Comparison of ENCODE assay signal across 23 mouse cellular contexts in the genomic region with DNA sequence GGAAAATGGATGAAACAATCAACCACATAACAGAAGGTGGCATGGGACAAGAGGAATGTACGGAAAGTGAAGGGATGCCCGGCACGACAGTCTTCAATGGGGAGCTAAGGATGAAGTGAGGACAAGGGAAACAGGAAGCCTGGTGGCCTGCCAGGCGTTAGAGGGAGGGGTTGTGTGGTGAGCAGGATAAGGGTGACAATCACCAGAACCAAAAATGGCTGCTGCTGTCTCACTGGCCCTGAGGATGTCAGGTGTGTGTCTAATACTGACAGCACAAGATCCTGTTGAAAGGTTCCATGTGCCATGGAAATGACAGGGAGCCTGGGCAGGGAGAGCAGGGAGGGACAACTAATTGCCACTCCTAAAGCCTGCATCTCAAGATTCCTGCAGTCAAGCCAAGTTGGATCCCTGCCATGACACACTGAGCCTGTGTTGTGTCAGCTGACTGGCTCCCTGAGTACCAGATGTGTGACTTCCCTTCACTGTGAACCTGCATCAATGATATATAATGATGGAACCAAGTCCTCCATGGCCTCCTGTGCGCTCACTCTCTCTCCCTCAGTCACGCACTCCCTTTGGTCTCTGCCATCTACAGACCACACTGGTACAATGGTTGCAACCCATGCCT. TPM values are rescaled to one million over a fixed set of nuclear protein-coding genes. Genes with fewer than 3 reads are reported as not detected.
DNase-seq lines count a peak whose midpoint lies in the region; ATAC-seq and TF ChIP-seq lines count a peak whose summit lies in the region.
"Not testable (repeated sequence)": the region's sequence is repeated elsewhere in the genome, so short reads cannot be mapped to it uniquely, and the experiment has no call there.
"Had no signal": no experiment of that assay in that cellular context is flagged by ENCODE, and none has a peak within 500 bp of the region (broad histone marks: within the 10 kb centered on the region; RNA-seq: fewer than 3 reads in every experiment).

No protein-coding gene starts in this region.

- not testable (repeated sequence) for H3K79me2 ChIP-seq in MEL (ENCODE audit: control insufficient read depth, insufficient read depth, low read length, poor library complexity)

- peak; percentile 88 for ATAC-seq in heart, embryonic 14.5 days (ENCODE audit: insufficient number of reproducible peaks, insufficient read depth, low FRiP score, low read depth)
- not testable (repeated sequence) for ATAC-seq in limb, embryonic 14.5 days (ENCODE audit: low FRiP score, low read depth)

- not testable (repeated sequence) for H3K27ac ChIP-seq in MEL (ENCODE audit: control insufficient read depth, low read depth, low read length); heart, embryonic 14.5 days (replicated peaks in 1 of 2; ENCODE audit: control insufficient read depth in 1 of 2, insufficient read depth in 1 of 2, low read depth in 2 of 2, low read length in 2 of 2); limb, embryonic 14.5 days (replicated peaks; ENCODE audit: low read depth, low read length)

- H3K27me3 ChIP-seq in MEL (ENCODE audit: control insufficient read depth in 1 of 2, insufficient read depth in 2 of 2, low read length in 2 of 2); heart, embryonic 14.5 days (ENCODE audit: control insufficient read depth, insufficient read depth, low read length); limb, embryonic 14.5 days (ENCODE audit: control insufficient read depth, insufficient read depth, low read length): not testable (repeated sequence)

- not testable (repeated sequence) for H3K4me3 ChIP-seq in MEL (ENCODE audit: control insufficient read depth in 1 of 2, insufficient read depth in 1 of 2, low read depth in 2 of 2, low read length in 2 of 2); heart, embryonic 14.5 days (ENCODE audit: control insufficient read depth in 1 of 2, insufficient read depth in 1 of 2, low read depth in 1 of 2, low read length in 2 of 2); limb, embryonic 14.5 days (replicated peaks; ENCODE audit: low read length)

- TF ChIP-seq RAD21 in MEL (IDR thresholded peaks at IDR 0.05; ENCODE audit: low read depth, low read length), result not testable (repeated sequence)

- not testable (repeated sequence) for H3K9ac ChIP-seq in MEL (ENCODE audit: control insufficient read depth, low read depth, low read length, poor library complexity, severe bottlenecking); heart, embryonic 14.5 days (ENCODE audit: low read length); limb, embryonic 14.5 days (ENCODE audit: low read depth, low read length, severe bottlenecking)

- H3K4me2 ChIP-seq in heart, embryonic 14.5 days (ENCODE audit: low read length); limb, embryonic 14.5 days (replicated peaks; ENCODE audit: low read depth, low read length, severe bottlenecking): not testable (repeated sequence)

- not testable (repeated sequence) for TF ChIP-seq CTCF in MEL (IDR thresholded peaks at IDR 0.05 in 2 of 3, conservative IDR thresholded peaks at IDR 0.05 in 1 of 3; ENCODE audit: control insufficient read depth in 1 of 3, insufficient read depth in 1 of 3, low read depth in 2 of 3, low read length in 3 of 3, poor library complexity in 1 of 3, severe bottlenecking in 1 of 3); brain, embryonic 14.5 days (IDR thresholded peaks at IDR 0.05; ENCODE audit: borderline replicate concordance, extremely low read depth, insufficient read depth, insufficient read length)

- not testable (repeated sequence) for TF ChIP-seq POLR2A in MEL (IDR thresholded peaks at IDR 0.05; ENCODE audit: control insufficient read depth in 1 of 2, insufficient read depth in 1 of 2, low read depth in 1 of 2, low read length in 2 of 2, poor library complexity in 1 of 2); brain, embryonic 14.5 days (IDR thresholded peaks at IDR 0.05; ENCODE audit: borderline replicate concordance, extremely low read depth, insufficient read depth, insufficient read length, poor library complexity, severe bottlenecking); limb, embryonic 14.5 days (IDR thresholded peaks at IDR 0.05; ENCODE audit: borderline replicate concordance, extremely low read depth, insufficient read depth, insufficient read length)

- not testable (repeated sequence) for H3K4me1 ChIP-seq in MEL (ENCODE audit: control insufficient read depth in 1 of 2, insufficient read depth in 2 of 2, low read length in 2 of 2); heart, embryonic 14.5 days (ENCODE audit: control insufficient read depth in 2 of 2, insufficient read depth in 2 of 2, low read length in 2 of 2); limb, embryonic 14.5 days (ENCODE audit: control insufficient read depth, insufficient read depth, low read length)

- not testable (repeated sequence) for H3K9me3 ChIP-seq in MEL (replicated peaks; ENCODE audit: insufficient read depth, low read length); heart, embryonic 14.5 days (ENCODE audit: control insufficient read depth, low read length); limb, embryonic 14.5 days (ENCODE audit: control insufficient read depth, low read length)

- H3K36me3 ChIP-seq in MEL (ENCODE audit: control insufficient read depth in 1 of 2, insufficient read depth in 2 of 2, low read length in 2 of 2); heart, embryonic 14.5 days (ENCODE audit: control insufficient read depth, insufficient read depth, low read length); limb, embryonic 14.5 days (ENCODE audit: control insufficient read depth, insufficient read depth, low read length): not testable (repeated sequence)

- DNase-seq in MEL (ENCODE audit: low read depth, low spot score), result peak; percentile 28
- peak; percentile 57 for DNase-seq in brain, embryonic 14.5 days (ENCODE audit: low read depth)
- DNase-seq in heart, adult 18-20 months, result peak; percentile 42 to 56
- DNase-seq in heart, postnatal 4 days, result peak; percentile 71
- DNase-seq in limb, embryonic 14.5 days (ENCODE audit: low spot score), result peak; percentile 14
- DNase-seq in lung, postnatal 36 days, result peak; percentile 29

- 18% methylated on average over 5 of the region's 6 CpGs for WGBS in heart, embryonic 14.5 days
- 79% methylated on average over 6 of the region's 6 CpGs for WGBS in limb, embryonic 14.5 days

- TF ChIP-seq EP300 in MEL (IDR thresholded peaks at IDR 0.05; ENCODE audit: low read depth in 1 of 2, low read length in 2 of 2), result not testable (repeated sequence)

TF ChIP-seq in MEL, 35 proteins besides CTCF, POLR2A, EP300 and RAD21:
- TF ChIP-seq USF1 (IDR thresholded peaks at IDR 0.05; ENCODE audit: low read depth, low read length), result peak; percentile 33; the same call in 1 of the 2 replicates

RNA-seq across cellular contexts. Expression of gene Apol9b, which starts 3.3 kb away (rescaled TPM):
- not detected in 2 replicates for total RNA-seq in MEL (2012; rRNA removed)
- polyA plus RNA-seq in MEL (2012; ENCODE audit: insufficient read depth in 1 of 2, insufficient read length in 2 of 2, low read depth in 1 of 2, low replicate concordance in 2 of 2, missing spikeins in 1 of 2), result not detected
- polyA plus RNA-seq in brain, embryonic 14.5 days (2012; rRNA removed), result 0.06 TPM in 1 of 2 replicates, not detected in the other
- under 1 TPM in 1 of 2 experiments, not detected in 1; 0.46 TPM for total RNA-seq in heart, adult 18-20 months (2021)
- polyA plus RNA-seq in heart, embryonic 14.5 days (2014; fragmentation: Nextera tagmentation; extraction: Ambion mirVana), result not detected in 2 replicates
- total RNA-seq in heart, postnatal 4 days (2021), result under 1 TPM in 1 of 2 experiments, not detected in 1; 0.41 TPM
- 0.09 and 0.22 TPM in 2 replicates for polyA plus RNA-seq in limb, embryonic 14.5 days (2012; rRNA removed)
- polyA plus RNA-seq in limb, embryonic 14.5 days (2014; fragmentation: Nextera tagmentation; extraction: Ambion mirVana), result 0.12 TPM in 1 of 2 replicates, not detected in the other
- total RNA-seq: gastrocnemius, postnatal 10 days; layer of hippocampus, postnatal 36 days had no signal
- polyA plus RNA-seq: embryonic facial prominence, embryonic 13.5 days; erythroblast, embryonic 14.5 days; forebrain, embryonic 11.5 days; hindbrain, embryonic 11.5 days; limb, embryonic 10.5 days; midbrain, embryonic 13.5 days; neural tube, embryonic 11.5 days had no signal

RNA-seq across cellular contexts. Expression of gene Apol7e, which starts 26.9 kb away (rescaled TPM):
- not detected in 2 replicates for total RNA-seq in MEL (2012; rRNA removed)
- not detected for polyA plus RNA-seq in MEL (2012; ENCODE audit: insufficient read depth in 1 of 2, insufficient read length in 2 of 2, low read depth in 1 of 2, low replicate concordance in 2 of 2, missing spikeins in 1 of 2)
- polyA plus RNA-seq in brain, embryonic 14.5 days (2012; rRNA removed), result 0.04 TPM in 1 of 2 replicates, not detected in the other
- total RNA-seq in heart, adult 18-20 months (2021), result under 1 TPM in 1 of 2 experiments, not detected in 1; 0.28 TPM
- 0.08 TPM in 1 of 2 replicates, not detected in the other for polyA plus RNA-seq in heart, embryonic 14.5 days (2014; fragmentation: Nextera tagmentation; extraction: Ambion mirVana)
- total RNA-seq in heart, postnatal 4 days (2021), result under 1 TPM in 1 of 2 experiments, not detected in 1; 0.12 TPM
- polyA plus RNA-seq in limb, embryonic 14.5 days (2012; rRNA removed), result 0.16 and 0.27 TPM in 2 replicates
- 0.22 TPM in 1 of 2 replicates, not detected in the other for polyA plus RNA-seq in limb, embryonic 14.5 days (2014; fragmentation: Nextera tagmentation; extraction: Ambion mirVana)
- total RNA-seq: adrenal gland, postnatal 14 days; gastrocnemius, postnatal 10 days; heart, postnatal 14 days; layer of hippocampus, postnatal 36 days had no signal
- polyA plus RNA-seq: embryonic facial prominence, embryonic 13.5 days; erythroblast, embryonic 14.5 days; forebrain, embryonic 11.5 days; hindbrain, embryonic 11.5 days; hindbrain, embryonic 16.5 days; kidney, postnatal 0 days; limb, embryonic 10.5 days; midbrain, embryonic 13.5 days; neural tube, embryonic 11.5 days had no signal

RNA-seq across cellular contexts. Expression of gene Apol8, which starts 31.3 kb away (rescaled TPM):
- total RNA-seq in MEL (2012; rRNA removed), result 0.39 and 1.4 TPM in 2 replicates
- polyA plus RNA-seq in MEL (2012; ENCODE audit: insufficient read depth in 1 of 2, insufficient read length in 2 of 2, low read depth in 1 of 2, low replicate concordance in 2 of 2, missing spikeins in 1 of 2), result under 1 TPM in 1 of 2 experiments, not detected in 1; 0.74 TPM
- polyA plus RNA-seq in brain, embryonic 14.5 days (2012; rRNA removed), result 0.30 and 0.37 TPM in 2 replicates
- not detected for total RNA-seq in heart, adult 18-20 months (2021)
- not detected in 2 replicates for polyA plus RNA-seq in heart, embryonic 14.5 days (2014; fragmentation: Nextera tagmentation; extraction: Ambion mirVana)
- under 1 TPM; 0.17 to 0.38 TPM for total RNA-seq in heart, postnatal 4 days (2021)
- 0.14 and 0.19 TPM in 2 replicates for polyA plus RNA-seq in limb, embryonic 14.5 days (2012; rRNA removed)
- not detected in 2 replicates for polyA plus RNA-seq in limb, embryonic 14.5 days (2014; fragmentation: Nextera tagmentation; extraction: Ambion mirVana)
- total RNA-seq: heart, postnatal 14 days had no signal
- polyA plus RNA-seq: kidney, postnatal 0 days; large intestine, adult 2 months; lung, adult 2 months; macrophage had no signal

Comparison
In these comparisons a context has a peak if more than half of its experiments do, and no peak if none do; other contexts are left out.
1. DNase-seq: peak in every context shown above with its lines; median percentile 71 in heart, postnatal 4 days; 57 in brain, embryonic 14.5 days; 49 in heart, adult 18-20 months; 29 in lung, postnatal 36 days; 28 in MEL; 14 in limb, embryonic 14.5 days.